Mouse (Mus musculus) heart, adult 11 months (tissue): ENCODE results near the gene Itgam.

Experiments used
- DNase-seq: peaks from one replicate; pipeline ENCODE4 v3.0.0; 2022

Itgam gene

DNA sequence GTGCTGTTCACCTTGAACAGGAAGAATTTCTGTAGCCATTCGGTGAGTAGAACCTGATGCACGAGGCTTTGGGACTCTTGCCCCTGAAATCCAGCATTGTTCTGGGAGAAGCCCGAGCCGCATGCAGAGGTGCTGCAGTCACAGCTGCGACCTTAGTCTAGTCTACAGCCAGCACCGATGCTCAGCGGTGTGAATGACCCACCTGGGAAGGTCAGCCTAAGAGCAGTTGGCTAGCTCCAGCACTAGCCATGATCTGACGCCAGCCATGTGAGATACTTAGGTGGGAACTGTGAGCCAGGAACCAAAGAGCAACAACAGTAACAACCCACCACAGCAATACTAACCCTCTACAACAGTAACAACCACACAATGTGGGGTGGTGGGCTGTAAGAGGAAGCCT lies 4.6 kb upstream of the Itgam start:
- peak; percentile 80 for DNase-seq

DNA sequence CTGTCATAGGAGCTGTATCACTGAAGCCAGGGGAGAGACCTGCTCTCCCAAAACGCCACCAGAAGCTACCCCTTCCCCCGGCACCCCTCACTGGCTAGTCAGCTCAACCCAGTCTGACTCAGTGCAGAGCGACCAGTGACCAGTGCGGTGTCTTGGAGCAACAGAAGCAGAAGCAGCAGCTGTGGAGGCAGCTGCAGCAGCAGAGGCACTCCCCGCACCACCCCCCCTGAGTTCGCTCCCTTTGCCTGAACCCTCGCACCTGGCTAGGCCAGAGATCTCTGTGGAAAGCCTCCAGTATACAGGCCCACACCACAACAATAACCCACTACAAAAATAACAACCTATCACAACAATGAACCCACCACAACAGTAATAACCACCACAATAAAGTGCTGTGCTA lies 3.9 kb upstream of the Itgam start:
- peak; percentile 96 for DNase-seq

DNA sequence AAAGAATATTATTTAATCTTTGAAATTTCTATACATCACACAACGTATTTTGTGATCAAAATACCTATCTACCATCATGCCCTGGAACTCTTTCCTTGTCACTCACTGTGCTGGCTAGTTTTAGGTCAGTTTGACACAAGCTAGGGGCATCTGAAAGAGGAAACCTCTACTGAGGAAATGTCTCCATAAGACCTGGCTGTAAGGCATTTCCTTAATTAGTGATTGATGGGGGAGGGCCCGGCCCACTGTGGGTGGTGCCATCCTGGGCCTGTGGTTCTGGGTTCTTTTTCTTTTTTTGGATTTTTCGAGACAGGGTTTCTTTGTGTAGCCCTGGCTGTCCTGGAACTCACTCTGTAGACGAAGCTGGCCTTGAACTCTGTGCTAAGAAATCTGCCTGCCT lies 3.3 kb upstream of the Itgam start:
- DNase-seq = peak; percentile 80

DNA sequence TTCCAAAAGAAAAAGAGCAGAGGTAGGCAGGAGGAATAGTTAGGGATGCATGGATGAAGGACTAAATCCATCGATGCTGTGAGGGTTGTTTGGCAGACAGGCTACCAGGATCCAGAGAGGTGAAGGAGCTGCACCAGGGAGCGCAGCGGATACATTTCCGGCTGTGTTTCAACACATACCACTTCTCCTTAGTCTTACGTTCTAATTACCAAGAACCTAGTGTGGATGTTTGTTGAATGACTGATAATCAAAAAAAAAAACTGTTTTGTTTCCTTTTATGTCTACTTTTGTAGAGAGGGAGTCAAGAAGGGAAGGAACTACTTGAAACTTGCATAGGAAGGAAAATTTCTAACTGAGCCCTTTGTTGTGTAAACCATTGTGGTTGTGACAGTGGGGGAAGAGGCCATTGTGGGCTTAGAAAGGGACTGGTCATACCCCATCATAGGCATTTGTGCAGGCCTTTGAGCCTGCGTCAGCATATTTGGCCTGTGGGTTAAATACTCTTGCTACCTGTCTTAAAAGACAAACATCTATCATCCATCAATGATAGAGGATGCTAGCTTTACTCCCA lies 856 bp downstream of the Itgam start:
- peak; percentile 58 for DNase-seq

DNA sequence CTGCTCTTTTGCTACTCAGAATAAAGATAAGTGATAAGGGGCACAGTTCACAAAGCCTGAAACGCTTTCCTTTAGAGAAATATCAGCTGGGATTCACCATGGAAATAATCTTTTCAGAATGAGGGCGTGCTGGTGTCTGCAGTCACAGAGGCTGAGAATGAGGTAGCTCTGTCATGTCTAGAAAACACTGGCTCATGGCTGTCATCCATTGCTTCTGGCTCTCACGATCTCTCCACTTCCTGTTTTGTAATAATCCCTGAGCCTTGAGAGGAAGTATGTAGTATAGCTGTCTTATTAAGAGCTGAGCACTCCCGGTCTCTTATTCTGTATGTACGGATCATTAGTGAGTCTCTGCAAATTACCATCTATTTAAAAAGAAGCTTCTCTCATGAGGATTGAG lies 3.1 kb downstream of the Itgam start:
- DNase-seq = peak; percentile 89

DNA sequence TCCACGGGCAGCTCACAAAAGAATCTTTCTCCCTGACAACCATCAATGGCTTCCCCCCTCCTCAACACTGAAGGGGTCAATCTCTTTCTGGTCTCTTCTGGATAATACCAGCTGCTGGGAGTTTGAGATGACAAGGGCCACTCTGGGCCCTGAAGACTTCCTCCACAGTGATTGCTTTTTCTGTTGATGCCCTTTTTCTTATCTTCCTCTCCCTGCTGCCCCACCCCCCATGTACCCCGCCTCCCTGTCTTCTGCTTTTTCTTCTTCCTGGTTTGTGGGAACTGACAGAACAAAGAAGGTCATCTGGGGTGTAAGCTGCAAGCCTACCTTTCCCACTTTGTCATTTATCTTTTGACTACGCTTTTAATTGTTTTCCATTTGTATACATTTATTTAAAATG lies 5.4 kb downstream of the Itgam start:
- DNase-seq = peak; percentile 92

DNA sequence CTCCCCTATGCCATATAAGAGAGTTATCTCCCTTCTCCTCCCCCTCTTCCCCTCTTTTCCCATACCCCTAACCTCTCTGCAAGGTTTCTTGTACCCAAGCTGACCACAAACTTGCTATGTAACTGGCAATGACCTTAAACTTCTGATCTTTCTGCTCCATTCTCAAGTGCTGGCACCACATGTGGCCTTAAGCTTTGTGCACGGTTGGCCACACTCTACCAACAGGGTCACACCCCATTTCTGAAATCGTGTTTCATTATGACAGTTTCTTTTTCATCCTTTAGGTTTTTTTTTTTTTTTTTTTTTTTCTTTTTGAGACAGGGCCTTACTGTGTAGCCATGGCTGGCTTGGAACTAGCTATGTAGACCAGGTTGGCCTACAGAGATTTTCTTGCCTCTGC lies 7.4 kb downstream of the Itgam start:
- no peak for DNase-seq

DNA sequence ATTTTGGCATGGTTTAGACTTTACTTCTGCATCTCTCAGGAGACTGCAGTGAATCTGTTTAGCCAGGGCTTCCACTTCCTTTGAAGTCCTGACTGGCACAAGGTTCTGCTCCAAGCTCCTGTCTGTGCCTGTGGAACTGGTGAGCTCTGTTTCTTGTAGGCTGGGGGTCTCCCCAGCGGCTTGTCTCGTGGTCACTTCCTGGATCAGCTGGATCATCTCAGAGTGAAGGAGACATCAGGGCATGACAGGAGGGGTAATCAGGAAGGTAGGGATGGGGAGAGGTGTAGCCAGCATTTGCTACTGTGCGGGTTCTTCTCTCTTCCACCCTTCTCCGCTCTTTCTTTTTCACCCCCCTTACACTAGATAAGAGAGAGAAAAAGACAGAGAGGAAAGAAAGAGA lies 9.4 kb downstream of the Itgam start:
- DNase-seq = peak; percentile 74

DNA sequence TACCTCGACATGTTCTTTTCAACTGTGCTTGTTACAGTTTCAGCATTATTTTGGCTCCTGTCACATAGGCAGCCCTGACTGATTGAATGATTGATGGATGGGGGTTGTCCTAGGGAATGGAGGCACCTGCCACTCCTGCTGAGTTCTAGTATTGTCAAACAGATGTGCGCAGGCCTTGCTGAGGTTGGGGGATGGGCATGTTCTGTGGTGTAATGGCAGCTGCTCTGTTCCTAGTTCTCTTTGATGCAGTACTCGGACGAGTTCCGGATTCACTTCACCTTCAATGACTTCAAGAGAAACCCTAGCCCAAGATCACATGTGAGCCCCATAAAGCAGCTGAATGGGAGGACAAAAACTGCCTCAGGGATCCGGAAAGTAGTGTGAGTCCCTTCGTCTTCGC lies 17.6 kb downstream of the Itgam start:
- peak; percentile 49 for DNase-seq

DNA sequence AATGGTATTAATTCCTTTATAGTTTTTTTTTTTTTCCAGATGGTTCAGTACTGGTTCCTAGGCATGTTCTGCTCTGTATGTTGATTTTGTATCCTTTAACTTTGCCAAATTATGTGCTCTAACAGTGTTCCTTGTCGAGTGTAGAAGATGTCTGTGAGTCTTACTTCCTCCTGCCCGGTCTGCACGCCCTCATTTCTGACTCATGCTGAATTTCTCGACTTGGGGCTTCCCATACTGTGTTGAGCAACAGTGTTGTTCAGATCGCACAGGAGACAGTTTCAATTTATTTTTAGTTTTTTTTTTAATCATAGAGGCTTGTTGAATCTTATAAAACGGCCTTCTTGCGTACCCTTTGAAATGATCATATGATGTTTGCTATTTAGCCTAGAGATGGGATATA lies 26.7 kb downstream of the Itgam start:
- peak; percentile 76 for DNase-seq

DNA sequence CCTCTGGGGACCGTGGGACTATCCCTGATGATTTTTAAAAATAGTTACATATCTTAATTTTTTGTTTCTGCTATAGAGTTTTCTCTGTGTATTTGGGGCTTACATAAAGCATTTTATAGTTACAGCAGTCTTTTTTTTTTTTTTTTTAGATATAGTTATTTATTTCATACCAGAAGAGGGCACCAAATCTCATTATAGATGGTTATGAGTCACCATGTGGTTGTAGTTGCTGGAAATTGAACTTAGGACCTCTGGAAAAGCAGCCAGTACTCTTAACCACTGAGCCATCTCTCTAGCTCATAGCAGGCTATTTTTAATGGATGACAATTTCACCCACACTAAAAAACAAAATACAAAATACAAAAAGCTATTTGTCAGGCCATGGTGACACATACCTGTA lies 35.7 kb downstream of the Itgam start:
- DNase-seq = no peak

DNA sequence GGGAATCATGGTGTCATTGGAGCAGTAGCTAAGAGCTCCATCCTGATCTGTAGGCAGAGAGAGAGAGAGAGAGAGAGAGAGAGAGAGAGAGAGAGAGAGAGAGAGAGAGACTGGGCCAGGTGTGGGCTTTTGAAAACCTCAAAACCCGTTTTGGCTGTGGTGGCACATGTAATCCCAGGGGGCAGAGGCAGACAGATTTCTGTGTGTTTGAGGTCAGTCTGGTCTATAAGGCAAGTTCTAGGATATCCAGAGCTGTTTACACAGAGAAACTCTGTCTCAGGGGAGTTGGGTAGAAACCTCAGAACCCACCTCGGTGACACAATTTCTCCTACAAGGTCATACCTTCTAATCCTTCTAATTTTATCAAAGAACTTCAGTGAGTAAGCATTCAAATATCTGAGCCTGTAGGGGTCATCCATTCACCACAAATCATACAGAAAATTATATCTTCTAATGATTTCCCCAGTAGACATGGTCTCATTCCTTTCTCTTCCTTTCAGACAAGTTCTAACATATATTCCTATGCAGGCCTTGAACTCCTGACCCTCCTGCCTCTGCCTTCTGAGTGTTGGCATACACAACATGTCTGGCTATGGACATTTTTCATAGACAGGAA lies 38.4 kb downstream of the Itgam start:
- peak; percentile 23 for DNase-seq

DNA sequence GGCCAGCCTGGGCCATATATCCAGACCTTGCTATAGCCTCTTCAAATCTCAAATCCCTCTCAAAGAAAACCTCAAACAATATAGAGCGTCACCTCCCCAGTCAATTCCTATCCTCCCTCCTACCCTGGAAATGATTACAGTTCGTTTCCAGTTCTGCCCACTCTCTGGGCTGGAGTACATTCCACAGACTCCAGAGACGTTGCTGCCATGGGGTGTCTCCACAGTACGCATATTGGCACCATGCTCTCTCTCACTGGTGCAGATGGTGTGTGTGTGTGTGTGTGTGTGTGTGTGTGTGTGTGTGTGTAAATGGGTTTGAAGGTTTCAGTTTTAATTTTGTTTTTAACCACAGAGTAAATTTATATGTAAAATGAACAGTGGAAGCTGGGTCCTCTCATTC lies 42.8 kb downstream of the Itgam start:
- peak; percentile 54 for DNase-seq

DNA sequence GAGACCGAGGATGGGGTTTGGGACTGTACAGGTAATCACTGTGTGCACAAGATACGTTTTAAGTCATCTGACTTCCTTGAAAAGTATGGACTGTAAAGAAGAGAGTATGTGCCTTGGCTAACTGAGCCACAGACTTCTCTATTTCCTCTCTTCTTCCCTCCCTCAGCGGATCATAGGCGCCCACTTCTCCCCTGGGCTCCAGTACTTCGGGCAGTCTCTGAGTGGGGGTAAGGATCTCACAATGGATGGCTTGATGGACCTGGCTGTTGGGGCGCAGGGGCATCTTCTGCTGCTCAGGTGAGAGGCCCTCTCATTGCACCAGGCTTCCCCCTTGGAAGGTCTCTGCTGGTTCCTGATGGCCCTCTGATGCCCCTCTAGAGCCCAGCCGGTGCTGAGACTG lies 45.0 kb downstream of the Itgam start:
- DNase-seq = peak; percentile 63

DNA sequence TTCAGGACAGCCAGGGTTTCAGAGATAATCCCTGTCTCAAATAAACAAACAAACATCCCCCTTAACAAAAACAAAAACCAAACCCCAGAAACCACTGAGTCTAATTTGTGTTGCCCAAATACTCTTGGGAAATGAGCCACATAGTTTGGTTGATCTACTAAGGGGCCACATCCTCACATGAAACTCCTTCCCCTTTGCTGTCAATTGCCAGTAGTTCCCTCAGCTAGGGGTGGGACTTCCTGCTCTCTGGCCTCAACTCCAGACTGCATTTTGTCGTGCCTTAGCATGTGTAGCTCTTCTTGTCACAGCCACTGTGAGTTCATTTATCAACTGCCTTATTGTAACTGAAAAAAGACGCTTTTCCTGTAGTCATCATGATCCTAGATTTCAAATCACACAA lies 47.9 kb downstream of the Itgam start:
- DNase-seq = peak; percentile 54

DNA sequence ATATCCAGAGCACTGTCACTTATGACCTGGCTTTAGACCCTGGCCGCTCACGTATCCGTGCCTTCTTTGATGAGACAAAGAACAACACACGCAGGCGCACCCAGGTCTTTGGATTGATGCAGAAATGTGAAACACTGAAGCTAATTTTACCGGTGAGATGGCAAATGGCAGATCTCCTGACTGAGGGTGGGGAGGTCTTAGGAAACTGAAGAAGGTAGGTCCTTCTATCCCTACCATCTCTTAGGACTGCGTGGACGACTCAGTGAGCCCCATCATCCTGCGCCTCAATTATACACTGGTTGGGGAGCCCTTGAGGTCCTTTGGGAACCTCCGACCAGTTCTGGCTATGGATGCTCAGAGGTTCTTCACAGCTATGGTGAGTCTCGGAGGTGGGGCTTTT lies 49.7 kb downstream of the Itgam start:
- DNase-seq = peak; percentile 72

DNA sequence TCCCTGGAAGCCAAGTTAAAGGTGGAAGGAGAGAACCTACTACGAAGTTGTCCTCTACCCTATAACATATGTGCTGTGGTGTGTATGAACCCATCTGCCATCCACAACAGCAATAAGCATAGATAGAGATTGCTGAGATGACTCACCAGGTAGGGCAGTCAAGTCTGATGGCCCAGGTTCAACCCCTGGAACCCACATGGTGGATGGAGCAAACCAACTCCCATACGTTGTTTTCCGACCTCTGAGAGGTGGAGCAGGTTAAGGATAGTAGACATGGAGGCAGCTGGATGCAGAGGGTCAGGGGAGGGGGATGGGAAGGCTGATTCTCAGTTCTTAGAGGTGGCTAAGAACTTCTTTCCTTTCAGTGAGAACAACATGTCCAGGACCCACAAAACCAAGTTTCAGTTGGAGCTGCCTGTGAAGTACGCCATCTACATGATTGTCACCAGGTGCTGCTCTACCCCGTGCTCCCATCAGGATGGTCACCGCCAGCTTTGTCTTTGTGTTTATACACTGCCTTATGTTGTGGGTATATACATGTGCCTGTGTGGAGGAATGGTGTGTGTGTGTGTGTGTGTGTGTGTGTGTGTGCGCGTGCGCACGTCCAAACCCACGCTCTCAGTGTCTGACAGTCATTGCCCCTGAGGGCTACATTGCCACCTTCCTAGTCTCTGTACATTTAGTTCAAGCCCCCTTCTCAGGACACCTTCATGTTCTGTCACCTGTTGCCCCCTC lies 52.1 kb downstream of the Itgam start:
- DNase-seq = peak; percentile 70

DNA sequence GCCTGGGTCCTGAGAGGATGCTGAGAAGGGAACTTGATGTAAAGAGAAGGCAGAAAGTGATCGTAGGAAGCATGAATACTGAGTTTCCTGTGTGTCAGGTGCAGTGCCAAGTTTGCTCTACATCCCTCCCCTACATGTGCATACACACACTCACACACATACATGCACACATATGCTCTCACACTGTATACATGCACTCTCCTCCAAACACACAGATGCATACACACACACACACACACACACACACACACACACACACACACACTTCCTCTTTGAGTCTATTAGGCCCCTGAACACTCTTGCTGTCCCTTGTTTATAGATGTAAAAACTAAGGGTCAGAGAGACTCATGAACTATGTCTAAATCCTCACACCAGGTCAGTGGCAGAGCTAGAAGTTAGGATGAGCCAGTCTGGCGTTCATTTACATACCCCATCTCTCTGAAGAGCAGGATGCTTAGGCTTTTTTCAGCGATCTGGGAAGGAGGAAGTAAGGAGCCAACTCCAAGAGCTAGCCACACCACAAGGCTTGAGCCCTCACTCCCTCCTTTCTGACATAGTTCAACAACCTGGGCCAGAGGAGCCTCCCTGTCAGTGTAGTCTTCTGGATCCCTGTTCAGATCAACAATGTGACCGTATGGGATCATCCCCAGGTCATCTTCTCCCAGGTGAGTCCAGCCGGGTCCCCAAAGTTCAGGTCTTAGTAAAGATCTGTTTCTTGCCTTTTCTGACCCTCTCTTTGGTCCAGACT lies 52.9 kb downstream of the Itgam start:
- DNase-seq = peak; percentile 52

DNA sequence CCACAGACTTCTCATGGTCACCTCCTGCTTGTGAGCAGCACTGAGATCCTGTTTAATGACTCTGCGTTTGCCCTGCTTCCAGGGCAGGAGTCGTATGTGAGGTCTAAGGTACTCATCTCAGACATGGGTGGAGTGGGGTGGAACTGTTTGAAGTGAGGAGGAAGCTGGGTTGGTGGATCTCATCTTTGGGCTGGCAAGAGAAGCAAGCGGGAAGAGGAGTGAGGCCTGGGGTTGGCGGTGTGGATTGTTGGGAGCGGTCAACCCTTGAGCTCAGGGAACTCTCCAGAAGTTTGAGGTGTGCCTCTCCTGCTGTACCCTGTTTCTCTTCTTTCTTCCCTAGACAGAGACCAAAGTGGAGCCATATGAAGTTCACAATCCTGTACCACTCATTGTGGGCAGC lies 54.0 kb downstream of the Itgam start:
- peak; percentile 80 for DNase-seq

DNA sequence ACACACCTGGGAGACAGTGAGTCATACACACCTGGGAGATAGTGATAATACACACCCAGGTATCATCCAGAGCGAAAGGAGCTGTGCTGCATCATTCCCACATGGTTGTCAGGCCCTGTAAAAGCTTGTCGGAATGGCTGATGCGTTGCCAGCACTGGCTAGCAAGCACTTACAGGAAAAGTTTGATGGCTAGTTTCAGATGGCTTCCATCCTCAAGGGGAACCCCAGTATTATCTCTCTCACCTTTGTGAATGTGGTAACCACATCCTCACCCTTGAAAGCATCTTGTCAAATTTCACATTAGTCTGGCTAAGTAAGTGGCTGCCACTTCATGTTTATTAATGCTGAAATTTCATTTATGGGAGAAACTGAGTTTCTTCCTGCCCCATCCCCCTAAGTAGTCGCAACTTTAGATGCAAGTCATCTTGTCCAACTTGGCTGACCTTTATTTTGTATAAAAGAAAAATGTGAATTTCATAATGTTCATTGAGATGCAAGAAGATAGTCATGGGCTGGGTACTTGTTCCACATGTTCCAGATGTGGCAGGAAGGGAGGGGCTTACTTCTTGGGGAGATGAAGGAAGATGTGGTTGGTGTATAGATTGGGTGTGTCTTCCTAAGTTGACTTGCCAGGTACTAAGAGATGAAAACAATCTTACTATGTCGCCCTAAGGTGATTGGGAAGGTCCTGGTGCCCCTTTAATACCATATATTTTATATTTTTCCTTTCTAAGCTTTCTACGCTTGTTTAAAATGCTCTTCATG lies 57.5 kb downstream of the Itgam start:
- peak; percentile 9 for DNase-seq

DNA sequence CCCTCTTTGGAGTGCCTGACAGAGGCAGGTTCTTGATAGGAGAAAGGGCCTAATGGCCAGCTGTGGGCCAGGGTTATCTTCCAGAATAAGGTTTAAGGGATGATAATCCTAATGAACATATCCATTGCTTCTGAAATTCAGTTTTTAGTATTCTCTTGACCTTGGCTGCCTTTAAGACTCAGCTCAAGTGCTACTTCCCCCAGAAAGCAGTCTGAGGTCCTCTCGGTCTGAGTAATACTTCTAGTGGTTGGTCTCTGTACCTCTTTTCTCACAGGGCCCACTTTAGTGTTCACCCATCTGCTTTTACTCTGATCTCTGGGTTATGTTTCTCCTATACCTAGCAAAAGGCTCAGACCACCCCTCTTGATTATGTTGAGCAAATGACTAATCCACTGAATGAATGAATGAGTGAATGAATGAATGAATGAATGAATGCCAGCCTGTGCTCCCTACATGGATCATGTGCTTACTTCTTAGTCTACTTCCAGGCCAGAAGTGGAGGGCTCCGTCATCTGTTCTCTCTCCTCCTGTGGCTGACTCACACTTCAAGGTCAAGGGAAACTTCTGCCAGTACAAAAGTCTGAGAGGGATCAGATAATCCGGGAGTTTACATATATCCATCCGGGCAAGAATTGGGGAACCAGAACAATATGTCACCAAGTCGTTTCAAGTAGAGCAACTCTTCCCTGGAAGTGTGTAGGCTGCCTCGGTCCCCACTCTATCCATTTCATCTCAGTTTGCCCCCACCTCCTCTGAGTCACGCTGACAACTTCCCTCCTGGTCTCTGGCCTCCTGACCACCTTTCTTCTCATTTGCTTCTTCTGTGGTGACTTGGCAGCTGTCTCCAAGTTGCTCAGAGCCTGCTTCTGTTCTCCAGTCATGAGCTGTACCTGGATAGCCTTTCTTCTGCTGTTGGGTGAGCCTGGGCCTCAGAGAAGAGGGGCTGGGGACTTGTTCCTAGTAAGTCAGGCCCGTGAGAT lies 66.6 kb downstream of the Itgam start, which contains the start of gene Itgax:
Gene Itgax, plus strand, starts transcription at position 807 of the 980 bp plus-strand sequence.
- no peak for DNase-seq

DNA sequence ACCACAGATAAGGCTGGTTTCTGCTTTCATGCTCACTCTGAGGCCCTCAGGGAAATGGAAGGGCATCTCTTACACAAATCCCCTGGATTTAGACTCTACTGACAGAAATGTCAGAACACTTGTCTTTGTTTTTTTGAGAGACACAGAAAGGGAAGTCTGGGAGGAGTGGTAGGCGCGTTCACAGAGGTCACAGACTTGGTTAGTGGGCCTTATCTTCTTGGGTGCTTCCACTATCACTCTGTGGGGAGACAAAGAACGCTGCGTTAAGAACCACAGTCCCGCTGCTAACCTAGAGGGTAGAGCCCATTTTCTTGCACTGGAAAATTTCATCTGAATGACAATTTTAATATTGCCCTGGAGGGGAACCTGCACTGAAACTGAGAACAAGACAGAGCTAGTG lies 69.7 kb downstream of the Itgam start:
- no peak for DNase-seq
